Mouse (Mus musculus): ENCODE results near the gene Fam171a1.

GRCm38 (mm10) chr2:3108834-3109233, 5.2 kb upstream of the Fam171a1 start:
- TF ChIP-seq GATA1 (IDR thresholded peaks at IDR 0.05; ENCODE audit: low read length) (no peak), TAL1 (IDR thresholded peaks at IDR 0.05; ENCODE audit: low read length) (no peak)
